Mouse (Mus musculus): ENCODE data around the gene Nlgn2.

Nlgn2 gene

GRCm38 (mm10) chr11:69787306-69787705, 50.3 kb downstream of the Nlgn2 start:
- no peak for DNase-seq

- no peak for DNase-seq
These were observed 52.8 kb downstream of the Nlgn2 start for GRCm38 (mm10) chr11:69784793-69785272.

GRCm38 (mm10) chr11:69781828-69782227, 55.8 kb downstream of the Nlgn2 start:
- DNase-seq = no peak

- no peak for DNase-seq
These were observed 58.6 kb downstream of the Nlgn2 start for GRCm38 (mm10) chr11:69778985-69779384.

GRCm38 (mm10) chr11:69778258-69778982, 59.2 kb downstream of the Nlgn2 start:
- peak; percentile 59 for DNase-seq

- DNase-seq = no peak
These were observed 59.9 kb downstream of the Nlgn2 start for GRCm38 (mm10) chr11:69777504-69778257.

GRCm38 (mm10) chr11:69776488-69776887, 61.1 kb downstream of the Nlgn2 start:
- DNase-seq = no peak

GRCm38 (mm10) chr11:69775716-69776115, 61.9 kb downstream of the Nlgn2 start:
- no peak for DNase-seq

- no peak for DNase-seq
These were observed 62.6 kb downstream of the Nlgn2 start for GRCm38 (mm10) chr11:69774961-69775360.
